Mouse (Mus musculus): Measurements from ENCODE around the gene Rnf130. TPM values are rescaled to one million over a fixed set of nuclear protein-coding genes. Genes with fewer than 3 reads are reported as not detected.
A peak's percentile ranks its signal among the peaks of the same experiment; 100 is the strongest.

Rnf130 gene
- polyA plus RNA-seq, 1 experiment = 0.26 TPM

DNA sequence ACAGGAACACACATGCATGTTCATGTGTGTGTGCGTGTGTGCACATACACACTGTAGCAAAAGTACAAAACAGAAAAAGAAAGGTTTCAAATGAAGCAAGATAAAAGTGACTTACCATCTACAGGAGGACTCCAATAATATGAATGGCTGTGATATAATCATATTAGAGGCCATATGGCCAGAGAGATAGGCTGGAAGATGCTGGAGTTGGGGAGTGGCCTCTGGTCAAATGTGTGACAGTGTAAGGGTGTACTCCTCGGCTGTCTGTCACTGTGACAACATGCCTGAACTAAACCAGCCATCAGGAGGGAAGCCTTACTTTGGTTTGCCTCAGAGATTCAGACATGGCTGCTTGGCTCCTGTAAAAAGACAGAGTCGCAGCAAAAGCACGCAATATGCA is 40.1 kb upstream of the Rnf130 start:
- Histone ChIP-seq H3K9me3 (ENCODE audit: control insufficient read depth, low read length) (no peaks in the 10 kb centered on the region), H3K27me3 (ENCODE audit: control insufficient read depth) (no peaks in the 10 kb centered on the region), H3K36me3 (ENCODE audit: control insufficient read depth) (no peaks in the 10 kb centered on the region), H3K4me3 (replicated peaks) (peak overlapping the region; percentile 32), H3K4me1 (ENCODE audit: control insufficient read depth) (peaks cover 63% of the 10 kb centered on the region)
- peak; percentile 61 for TF ChIP-seq TAL1 (IDR thresholded peaks at IDR 0.05; ENCODE audit: low read length)
- TF ChIP-seq GATA1 (IDR thresholded peaks at IDR 0.05; ENCODE audit: low read length) = peak; percentile 70

DNA sequence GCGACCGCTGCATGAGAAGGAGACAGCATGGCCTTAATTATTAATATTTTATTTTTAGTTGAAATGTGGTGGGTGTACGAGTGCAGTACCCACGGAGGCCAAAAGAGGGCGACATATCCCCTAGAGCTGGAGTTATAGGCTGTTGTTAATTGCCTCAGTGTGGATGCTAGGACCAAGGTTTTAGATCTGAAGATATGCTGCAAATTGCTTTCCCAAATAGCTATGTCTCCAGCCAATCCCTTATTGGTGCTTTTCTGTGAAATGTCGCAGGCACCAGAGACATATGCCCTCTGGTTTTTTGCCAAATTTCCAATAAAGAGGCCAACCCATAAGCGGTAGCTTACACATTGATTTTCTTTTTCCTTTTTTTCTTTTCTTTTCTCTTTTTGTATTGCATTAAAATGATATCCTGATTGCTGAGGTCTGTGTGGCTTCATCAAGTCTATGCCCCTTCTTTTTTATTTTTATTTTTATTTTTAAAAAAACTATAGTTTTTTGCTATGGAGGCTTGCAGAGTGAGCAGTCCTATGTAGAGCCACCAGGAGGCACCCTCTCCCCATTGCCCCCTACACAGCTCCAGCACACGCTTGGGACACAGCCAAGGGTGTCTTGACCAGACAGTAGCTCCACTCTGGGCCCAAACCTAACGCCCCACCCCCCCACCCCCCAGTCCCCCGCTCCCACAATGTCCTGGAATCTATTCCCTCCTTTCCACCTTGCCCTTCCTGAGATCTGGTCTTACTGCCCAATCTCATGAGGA is 38.7 kb upstream of the Rnf130 start:
- Histone ChIP-seq H3K4me3 (replicated peaks) (no peak overlapping the region), H3K4me1 (ENCODE audit: control insufficient read depth) (peaks cover 49% of the 10 kb centered on the region), H3K9me3 (ENCODE audit: control insufficient read depth, low read length) (no peaks in the 10 kb centered on the region), H3K27me3 (ENCODE audit: control insufficient read depth) (no peaks in the 10 kb centered on the region), H3K36me3 (ENCODE audit: control insufficient read depth) (no peaks in the 10 kb centered on the region)
- TF ChIP-seq TAL1 (IDR thresholded peaks at IDR 0.05; ENCODE audit: low read length) (no peak), GATA1 (IDR thresholded peaks at IDR 0.05; ENCODE audit: low read length) (peak; percentile 53; the same call in 1 of the 2 replicates)

DNA sequence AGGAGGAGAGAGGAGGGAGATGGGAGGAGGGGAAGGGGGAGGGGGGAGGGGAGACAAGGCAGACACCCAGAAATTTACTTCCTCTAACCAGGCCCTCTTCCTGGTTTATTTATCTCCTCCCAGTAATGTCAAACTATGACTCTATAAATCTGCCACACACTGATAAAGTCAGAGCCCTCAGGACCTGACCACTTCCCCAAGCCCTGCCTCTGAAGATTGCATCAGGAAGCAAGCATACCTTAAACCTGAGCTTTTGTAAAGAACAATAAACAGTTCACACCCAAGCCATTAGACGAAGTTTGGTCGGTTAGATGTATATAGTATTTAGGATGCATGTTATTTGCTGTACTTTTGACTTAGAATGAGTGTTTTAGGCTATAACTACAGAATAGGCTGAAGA is 30.6 kb upstream of the Rnf130 start:
- Histone ChIP-seq H3K36me3 (ENCODE audit: control insufficient read depth) (no peaks in the 10 kb centered on the region), H3K9me3 (ENCODE audit: control insufficient read depth, low read length) (no peaks in the 10 kb centered on the region), H3K4me3 (replicated peaks) (no peak overlapping the region), H3K27me3 (ENCODE audit: control insufficient read depth) (no peaks in the 10 kb centered on the region), H3K4me1 (ENCODE audit: control insufficient read depth) (no peaks in the 10 kb centered on the region; the same call in 1 of the 2 replicates)
- no peak for TF ChIP-seq GATA1 (IDR thresholded peaks at IDR 0.05; ENCODE audit: low read length)
- no peak for TF ChIP-seq TAL1 (IDR thresholded peaks at IDR 0.05; ENCODE audit: low read length)

DNA sequence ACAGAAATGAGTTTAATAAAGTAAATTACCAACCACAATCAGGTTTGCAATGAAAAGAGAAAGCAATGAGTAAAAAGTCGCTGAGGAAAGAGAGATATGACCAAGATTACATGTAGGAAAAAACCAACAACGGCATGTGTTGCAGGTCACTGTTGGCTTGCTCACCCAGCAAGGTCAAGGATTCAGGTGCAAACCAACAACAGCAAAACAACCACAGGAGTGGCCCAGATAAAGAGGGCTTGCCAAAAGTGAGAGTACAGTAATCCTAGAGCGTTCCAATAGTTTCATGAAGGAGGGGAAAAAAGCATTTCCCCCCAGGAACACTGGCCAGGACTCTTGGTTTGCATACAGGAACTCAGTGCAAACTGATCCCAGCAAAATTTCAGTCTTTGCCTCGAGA is 28.7 kb upstream of the Rnf130 start:
- no peaks in the 10 kb centered on the region for H3K36me3 ChIP-seq (ENCODE audit: control insufficient read depth)
- no peaks in the 10 kb centered on the region for H3K9me3 ChIP-seq (ENCODE audit: control insufficient read depth, low read length)
- no peak for TF ChIP-seq GATA1 (IDR thresholded peaks at IDR 0.05; ENCODE audit: low read length)
- TF ChIP-seq TAL1 (IDR thresholded peaks at IDR 0.05; ENCODE audit: low read length) = no peak
- H3K27me3 ChIP-seq (ENCODE audit: control insufficient read depth) = no peaks in the 10 kb centered on the region
- H3K4me1 ChIP-seq (ENCODE audit: control insufficient read depth) = no peaks in the 10 kb centered on the region; the same call in 1 of the 2 replicates
- no peak overlapping the region for H3K4me3 ChIP-seq (replicated peaks)

DNA sequence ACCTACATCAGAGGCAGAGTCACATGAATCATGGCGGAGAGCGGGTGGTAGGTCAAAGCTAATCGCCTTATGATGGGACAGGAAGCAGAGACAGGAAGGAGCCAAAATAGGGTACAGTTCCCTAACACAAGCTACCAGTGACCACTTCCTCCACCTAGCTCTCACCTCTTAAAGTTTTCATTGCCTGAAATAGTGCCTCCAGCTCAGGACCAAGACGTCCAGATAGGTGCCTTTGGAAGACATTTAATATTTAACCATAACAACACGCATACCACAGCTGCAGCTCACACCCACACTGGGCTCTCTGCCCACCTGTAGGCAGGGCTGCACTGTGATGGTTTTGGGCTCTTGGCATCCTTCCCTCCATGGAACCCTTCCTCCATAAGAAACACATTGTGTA is 27.8 kb upstream of the Rnf130 start:
- Histone ChIP-seq H3K4me1 (ENCODE audit: control insufficient read depth) (no peaks in the 10 kb centered on the region; the same call in 1 of the 2 replicates), H3K4me3 (replicated peaks) (no peak overlapping the region), H3K27me3 (ENCODE audit: control insufficient read depth) (no peaks in the 10 kb centered on the region; the same call in 1 of the 2 replicates), H3K9me3 (ENCODE audit: control insufficient read depth, low read length) (no peaks in the 10 kb centered on the region), H3K36me3 (ENCODE audit: control insufficient read depth) (no peaks in the 10 kb centered on the region)
- TF ChIP-seq TAL1 (IDR thresholded peaks at IDR 0.05; ENCODE audit: low read length) (no peak), GATA1 (IDR thresholded peaks at IDR 0.05; ENCODE audit: low read length) (no peak)

DNA sequence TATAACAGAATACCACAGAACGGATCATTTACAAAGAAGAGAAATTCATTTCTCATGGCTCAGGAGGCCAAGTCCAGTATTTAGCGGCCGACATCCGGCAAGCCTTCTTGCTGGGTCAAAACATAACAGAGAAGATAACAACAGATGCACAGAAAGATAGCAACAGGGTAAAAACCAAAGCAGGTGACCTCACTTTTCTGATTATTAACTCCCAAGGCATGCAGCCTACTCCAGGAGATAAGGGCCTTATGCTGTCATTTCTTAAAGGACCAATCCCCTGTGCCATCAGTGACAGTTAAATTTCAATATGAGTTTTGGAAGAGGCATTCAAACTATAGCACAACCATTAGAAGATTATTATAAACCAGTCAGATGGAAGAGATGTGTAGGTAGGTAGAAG is 22.3 kb upstream of the Rnf130 start:
- Histone ChIP-seq H3K4me1 (ENCODE audit: control insufficient read depth) (no peaks in the 10 kb centered on the region), H3K9me3 (ENCODE audit: control insufficient read depth, low read length) (no peaks in the 10 kb centered on the region), H3K27me3 (ENCODE audit: control insufficient read depth) (no peaks in the 10 kb centered on the region; the same call in 1 of the 2 replicates), H3K36me3 (ENCODE audit: control insufficient read depth) (no peaks in the 10 kb centered on the region), H3K4me3 (replicated peaks) (no peak overlapping the region)
- TF ChIP-seq TAL1 (IDR thresholded peaks at IDR 0.05; ENCODE audit: low read length) (no peak), GATA1 (IDR thresholded peaks at IDR 0.05; ENCODE audit: low read length) (no peak)

DNA sequence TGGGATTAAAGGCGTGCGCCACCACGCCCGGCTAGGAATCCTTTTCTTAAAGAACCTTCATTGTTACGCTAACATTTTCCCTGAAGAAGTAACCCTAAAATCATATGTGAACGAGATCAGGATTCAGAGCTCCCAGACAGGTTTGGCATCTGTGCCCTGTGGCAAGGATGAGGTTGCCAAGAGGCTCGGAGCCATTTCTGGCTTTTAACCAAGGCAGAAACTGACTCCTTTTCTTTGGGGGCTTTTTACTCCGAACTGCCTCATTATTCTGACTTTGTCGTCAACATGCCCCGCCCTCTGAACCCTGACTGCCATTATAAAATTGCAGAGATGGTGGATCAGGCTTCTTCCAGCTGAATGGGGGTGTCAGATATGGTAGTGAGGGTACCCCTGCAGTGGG is 17.4 kb upstream of the Rnf130 start:
- Histone ChIP-seq H3K4me1 (ENCODE audit: control insufficient read depth) (no peaks in the 10 kb centered on the region), H3K36me3 (ENCODE audit: control insufficient read depth) (no peaks in the 10 kb centered on the region), H3K27me3 (ENCODE audit: control insufficient read depth) (no peaks in the 10 kb centered on the region), H3K4me3 (replicated peaks) (no peak overlapping the region), H3K9me3 (ENCODE audit: control insufficient read depth, low read length) (no peaks in the 10 kb centered on the region)
- TF ChIP-seq GATA1 (IDR thresholded peaks at IDR 0.05; ENCODE audit: low read length) = no peak
- TF ChIP-seq TAL1 (IDR thresholded peaks at IDR 0.05; ENCODE audit: low read length) = no peak

DNA sequence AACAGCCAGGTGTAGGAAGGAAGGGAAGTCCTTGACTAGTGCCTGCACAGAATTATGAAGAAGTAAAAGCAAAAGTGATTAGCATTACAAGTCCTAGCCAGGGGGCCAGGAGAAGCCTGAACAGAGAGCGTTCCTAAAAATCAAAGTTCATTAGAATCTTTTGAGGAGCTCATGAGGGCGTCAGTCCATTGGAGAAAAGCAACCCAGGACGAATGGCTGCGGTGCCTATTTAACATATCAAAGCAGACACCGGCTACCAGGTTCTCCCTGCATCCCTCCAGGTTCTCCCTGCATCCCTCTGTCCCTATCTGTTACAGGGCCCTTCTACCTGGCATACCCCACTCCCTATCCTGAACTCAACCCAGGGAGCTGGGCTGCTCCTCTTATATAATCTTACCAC is 16.9 kb upstream of the Rnf130 start:
- no peak for TF ChIP-seq GATA1 (IDR thresholded peaks at IDR 0.05; ENCODE audit: low read length)
- TF ChIP-seq TAL1 (IDR thresholded peaks at IDR 0.05; ENCODE audit: low read length) = no peak
- no peaks in the 10 kb centered on the region for H3K36me3 ChIP-seq (ENCODE audit: control insufficient read depth)
- peaks cover 2% of the 10 kb centered on the region; the same call in 1 of the 2 replicates for H3K27me3 ChIP-seq (ENCODE audit: control insufficient read depth)
- H3K4me3 ChIP-seq (replicated peaks) = no peak overlapping the region
- H3K4me1 ChIP-seq (ENCODE audit: control insufficient read depth) = no peaks in the 10 kb centered on the region
- H3K9me3 ChIP-seq (ENCODE audit: control insufficient read depth, low read length) = no peaks in the 10 kb centered on the region

DNA sequence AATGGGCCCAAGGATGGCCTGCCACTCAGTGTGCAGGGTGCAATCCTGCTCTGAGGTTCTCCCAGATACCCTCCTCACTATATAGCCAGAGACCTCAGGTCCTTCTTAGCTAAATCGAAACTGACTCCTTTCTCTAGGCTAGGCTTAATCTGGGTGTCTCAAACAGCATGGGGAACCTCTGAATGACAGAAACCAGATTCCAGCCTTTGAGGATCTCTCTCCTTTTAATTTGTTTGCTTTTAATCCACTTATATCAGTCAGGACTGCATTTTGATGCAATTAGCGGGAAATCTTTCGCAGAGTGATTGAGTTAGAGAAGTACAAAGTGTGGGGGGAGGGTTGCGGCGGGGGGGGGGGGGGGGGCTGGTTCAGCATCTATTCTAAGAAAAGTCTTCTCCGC is 12.1 kb upstream of the Rnf130 start:
- no peak for TF ChIP-seq GATA1 (IDR thresholded peaks at IDR 0.05; ENCODE audit: low read length)
- no peak for TF ChIP-seq TAL1 (IDR thresholded peaks at IDR 0.05; ENCODE audit: low read length)

More for the DNA sequence above, 12.1 kb upstream of the Rnf130 start:
- Histone ChIP-seq H3K36me3 (ENCODE audit: control insufficient read depth) (no peaks in the 10 kb centered on the region), H3K4me3 (replicated peaks) (no peak overlapping the region), H3K27me3 (ENCODE audit: control insufficient read depth) (peaks cover 4% of the 10 kb centered on the region; the same call in 1 of the 2 replicates), H3K9me3 (ENCODE audit: control insufficient read depth, low read length) (no peaks in the 10 kb centered on the region), H3K4me1 (ENCODE audit: control insufficient read depth) (no peaks in the 10 kb centered on the region)
